Mouse (Mus musculus): ENCODE measurements around the gene Iqgap1. TPM values are rescaled to one million over a fixed set of nuclear protein-coding genes. Genes with fewer than 3 reads are reported as not detected.

The Iqgap1 gene
- total and polyA plus RNA-seq, 2 experiments: 2.8 to 7.8 TPM

DNA sequence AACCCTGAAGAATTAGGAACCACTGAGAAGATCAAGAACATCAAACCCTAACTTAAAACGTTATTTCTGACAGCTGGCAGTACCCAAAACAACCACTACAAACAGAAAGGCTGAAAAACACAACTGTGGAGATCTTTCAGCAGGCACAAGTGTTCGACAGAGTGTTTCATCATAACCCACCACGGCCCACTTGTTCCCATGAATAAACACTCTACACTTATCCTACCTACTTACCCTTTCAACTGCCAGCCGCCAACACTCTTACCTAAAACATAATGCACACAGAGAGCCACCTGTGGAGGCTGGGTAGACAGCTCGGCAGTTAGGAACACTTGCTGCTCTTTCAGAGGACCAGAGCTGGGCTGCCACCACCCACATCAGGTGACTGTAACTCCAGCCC is 26.5 kb downstream of the Iqgap1 start:
- Histone ChIP-seq H3K4me1 (ENCODE audit: control insufficient read depth, insufficient read depth, low read length) (no peaks in the 10 kb centered on the region; the same call in 1 of the 2 replicates), H3K27me3 (ENCODE audit: control insufficient read depth, insufficient read depth, low read length) (no peaks in the 10 kb centered on the region), H3K27ac (replicated peaks; ENCODE audit: insufficient read depth, low read depth, low read length) (no peak overlapping the region), H3K9ac (ENCODE audit: low read depth, low read length) (no peak overlapping the region), H3K36me3 (ENCODE audit: control insufficient read depth, insufficient read depth, low read length) (peaks cover 7% of the 10 kb centered on the region; the same call in 1 of the 2 replicates), H3K4me3 (ENCODE audit: insufficient read depth, low read depth, low read length) (no peak overlapping the region), H3K79me2 (ENCODE audit: control insufficient read depth, insufficient read depth, low read length) (no peaks in the 10 kb centered on the region)
- no peak for TF ChIP-seq CTCF (IDR thresholded peaks at IDR 0.05; ENCODE audit: low read depth, low read length)
- TF ChIP-seq POLR2A (IDR thresholded peaks at IDR 0.05; ENCODE audit: extremely low read depth, insufficient read depth, low read length): no peak
- WGBS: 84% methylated on average over 5 of the region's 5 CpGs
- DNase-seq (ENCODE audit: extremely low read depth, low read depth, low spot score): no peak

DNA sequence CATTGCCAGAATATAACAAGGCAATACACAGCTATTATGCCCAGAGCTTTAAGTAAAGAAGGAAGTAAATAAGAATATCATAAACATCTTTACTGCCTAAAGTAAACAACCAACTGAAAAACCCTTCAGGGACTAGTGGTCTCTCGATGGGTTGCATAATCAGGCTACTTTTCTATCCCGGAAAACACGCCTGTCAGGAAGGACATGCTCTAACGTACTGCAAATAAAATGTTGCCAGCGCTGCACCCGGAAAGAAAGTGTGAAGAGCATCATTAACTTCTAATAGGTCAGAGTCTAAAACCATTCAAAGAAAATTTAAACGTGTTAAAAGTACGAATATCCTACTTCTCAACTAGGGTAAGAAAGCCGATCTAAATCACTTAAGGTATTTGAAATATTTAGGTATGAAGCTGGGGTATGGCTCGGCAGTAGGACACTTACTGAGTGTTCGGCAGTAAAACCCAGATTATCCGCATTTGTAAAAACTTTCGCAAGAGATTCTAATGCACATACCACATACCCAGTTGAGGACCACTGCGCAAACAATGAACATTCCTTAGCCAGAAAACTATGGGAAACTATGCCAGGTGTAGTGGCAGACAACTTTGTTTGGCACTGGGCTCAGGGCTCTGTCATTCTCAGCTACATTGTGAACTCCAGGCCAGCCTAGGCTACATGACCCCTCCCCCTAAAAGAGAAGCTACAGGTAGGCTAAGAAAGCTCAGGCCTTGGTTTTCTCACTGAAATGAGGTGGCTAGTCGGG is 28.8 kb downstream of the Iqgap1 start:
- 82% methylated on average over 15 of the region's 15 CpGs for WGBS
- Histone ChIP-seq H3K9ac (ENCODE audit: low read depth, low read length) (no peak overlapping the region), H3K36me3 (ENCODE audit: control insufficient read depth, insufficient read depth, low read length) (peaks cover 7% of the 10 kb centered on the region; the same call in 1 of the 2 replicates), H3K27me3 (ENCODE audit: control insufficient read depth, insufficient read depth, low read length) (no peaks in the 10 kb centered on the region), H3K4me1 (ENCODE audit: control insufficient read depth, insufficient read depth, low read length) (no peaks in the 10 kb centered on the region), H3K79me2 (ENCODE audit: control insufficient read depth, insufficient read depth, low read length) (peaks cover 4% of the 10 kb centered on the region; the same call in 1 of the 2 replicates), H3K4me3 (ENCODE audit: insufficient read depth, low read depth, low read length) (no peak overlapping the region), H3K27ac (replicated peaks; ENCODE audit: insufficient read depth, low read depth, low read length) (no peak overlapping the region)
- TF ChIP-seq POLR2A (IDR thresholded peaks at IDR 0.05; ENCODE audit: extremely low read depth, insufficient read depth, low read length): no peak
- TF ChIP-seq CTCF (IDR thresholded peaks at IDR 0.05; ENCODE audit: low read depth, low read length): no peak
- DNase-seq (ENCODE audit: extremely low read depth, low read depth, low spot score): no peak

DNA sequence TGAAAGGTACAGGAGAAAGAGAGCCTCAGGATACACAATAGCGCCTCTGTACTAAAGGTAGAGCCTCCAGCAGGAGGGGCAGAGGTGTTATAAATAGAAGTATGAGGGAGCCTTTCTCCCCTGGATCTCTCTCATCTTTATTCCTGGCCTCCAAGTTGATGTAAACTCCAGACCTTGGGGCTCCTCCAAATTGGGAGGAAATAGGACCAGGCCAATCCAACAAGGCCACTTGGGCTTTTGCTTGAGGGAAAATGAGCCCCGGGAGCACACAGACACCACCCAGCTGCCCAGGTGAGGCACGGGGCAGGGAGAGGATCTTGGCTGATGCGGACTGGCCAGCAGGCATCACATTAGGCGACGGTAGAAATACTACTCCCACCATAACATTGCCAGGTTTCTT is 29.5 kb downstream of the Iqgap1 start:
- Histone ChIP-seq H3K4me1 (ENCODE audit: control insufficient read depth, insufficient read depth, low read length) (no peaks in the 10 kb centered on the region), H3K27ac (replicated peaks; ENCODE audit: insufficient read depth, low read depth, low read length) (no peak overlapping the region), H3K36me3 (ENCODE audit: control insufficient read depth, insufficient read depth, low read length) (peaks cover 7% of the 10 kb centered on the region; the same call in 1 of the 2 replicates), H3K9ac (ENCODE audit: low read depth, low read length) (no peak overlapping the region), H3K27me3 (ENCODE audit: control insufficient read depth, insufficient read depth, low read length) (no peaks in the 10 kb centered on the region), H3K79me2 (ENCODE audit: control insufficient read depth, insufficient read depth, low read length) (peaks cover 4% of the 10 kb centered on the region; the same call in 1 of the 2 replicates), H3K4me3 (ENCODE audit: insufficient read depth, low read depth, low read length) (no peak overlapping the region)
- TF ChIP-seq POLR2A (IDR thresholded peaks at IDR 0.05; ENCODE audit: extremely low read depth, insufficient read depth, low read length): no peak
- no peak for TF ChIP-seq CTCF (IDR thresholded peaks at IDR 0.05; ENCODE audit: low read depth, low read length)
- WGBS: 91% methylated on average over 6 of the region's 6 CpGs
- DNase-seq (ENCODE audit: extremely low read depth, low read depth, low spot score): no peak

- H3K4me1 ChIP-seq (ENCODE audit: control insufficient read depth, insufficient read depth, low read length): peaks cover 2% of the 10 kb centered on the region; the same call in 1 of the 2 replicates
- H3K79me2 ChIP-seq (ENCODE audit: control insufficient read depth, insufficient read depth, low read length): peaks cover 4% of the 10 kb centered on the region
- H3K4me3 ChIP-seq (ENCODE audit: insufficient read depth, low read depth, low read length): no peak overlapping the region
- WGBS: 60% methylated on average over 5 of the region's 5 CpGs
- no peaks in the 10 kb centered on the region for H3K27me3 ChIP-seq (ENCODE audit: control insufficient read depth, insufficient read depth, low read length)
- TF ChIP-seq CTCF (IDR thresholded peaks at IDR 0.05; ENCODE audit: low read depth, low read length) (no peak), POLR2A (IDR thresholded peaks at IDR 0.05; ENCODE audit: extremely low read depth, insufficient read depth, low read length) (no peak)
- H3K9ac ChIP-seq (ENCODE audit: low read depth, low read length): no peak overlapping the region
- H3K27ac ChIP-seq (replicated peaks; ENCODE audit: insufficient read depth, low read depth, low read length): peak overlapping the region; percentile 44; the same call in 1 of the 2 replicates
- no peaks in the 10 kb centered on the region for H3K36me3 ChIP-seq (ENCODE audit: control insufficient read depth, insufficient read depth, low read length)
- no peak for DNase-seq (ENCODE audit: extremely low read depth, low read depth, low spot score)
Observed at GRCm38 (mm10) chr7:80789534-80789933, 36.2 kb downstream of the Iqgap1 start.

GRCm38 (mm10) chr7:80789061-80789460 is 36.7 kb downstream of the Iqgap1 start:
- H3K79me2 ChIP-seq (ENCODE audit: control insufficient read depth, insufficient read depth, low read length): peaks cover 4% of the 10 kb centered on the region
- H3K36me3 ChIP-seq (ENCODE audit: control insufficient read depth, insufficient read depth, low read length): no peaks in the 10 kb centered on the region
- 12% methylated on average over 1 of the region's 1 CpGs for WGBS
- H3K9ac ChIP-seq (ENCODE audit: low read depth, low read length): no peak overlapping the region
- H3K27me3 ChIP-seq (ENCODE audit: control insufficient read depth, insufficient read depth, low read length): no peaks in the 10 kb centered on the region
- no peak overlapping the region for H3K27ac ChIP-seq (replicated peaks; ENCODE audit: insufficient read depth, low read depth, low read length)
- no peak overlapping the region for H3K4me3 ChIP-seq (ENCODE audit: insufficient read depth, low read depth, low read length)
- peaks cover 2% of the 10 kb centered on the region; the same call in 1 of the 2 replicates for H3K4me1 ChIP-seq (ENCODE audit: control insufficient read depth, insufficient read depth, low read length)
- TF ChIP-seq POLR2A (IDR thresholded peaks at IDR 0.05; ENCODE audit: extremely low read depth, insufficient read depth, low read length): no peak
- no peak for TF ChIP-seq CTCF (IDR thresholded peaks at IDR 0.05; ENCODE audit: low read depth, low read length)
- DNase-seq (ENCODE audit: extremely low read depth, low read depth, low spot score): no peak

DNA sequence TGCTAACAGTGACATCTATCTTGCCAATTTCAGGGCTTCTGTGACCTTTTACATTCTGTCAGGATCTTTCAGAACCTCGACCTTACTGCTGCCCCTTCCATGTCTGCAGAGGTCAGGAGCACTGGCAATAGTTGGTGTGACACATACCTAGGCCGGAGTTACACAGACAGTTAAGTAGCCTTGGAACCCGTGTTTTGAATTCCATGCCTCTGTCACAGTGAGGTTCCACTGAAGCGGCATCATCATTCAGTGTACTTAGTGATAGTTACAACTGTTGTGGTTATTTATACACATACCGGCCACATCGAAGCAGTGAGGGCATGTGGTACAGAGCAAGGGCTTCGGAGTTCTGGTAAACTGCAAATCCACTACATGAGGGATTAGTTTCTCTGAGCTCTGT is 37.8 kb downstream of the Iqgap1 start:
- no peaks in the 10 kb centered on the region for H3K27me3 ChIP-seq (ENCODE audit: control insufficient read depth, insufficient read depth, low read length)

More for the DNA sequence above, 37.8 kb downstream of the Iqgap1 start:
- Histone ChIP-seq H3K36me3 (ENCODE audit: control insufficient read depth, insufficient read depth, low read length) (no peaks in the 10 kb centered on the region), H3K9ac (ENCODE audit: low read depth, low read length) (no peak overlapping the region), H3K79me2 (ENCODE audit: control insufficient read depth, insufficient read depth, low read length) (no peaks in the 10 kb centered on the region; the same call in 1 of the 2 replicates), H3K4me1 (ENCODE audit: control insufficient read depth, insufficient read depth, low read length) (peaks cover 2% of the 10 kb centered on the region; the same call in 1 of the 2 replicates), H3K27ac (replicated peaks; ENCODE audit: insufficient read depth, low read depth, low read length) (no peak overlapping the region), H3K4me3 (ENCODE audit: insufficient read depth, low read depth, low read length) (no peak overlapping the region)
- no peak for TF ChIP-seq CTCF (IDR thresholded peaks at IDR 0.05; ENCODE audit: low read depth, low read length)
- no peak for TF ChIP-seq POLR2A (IDR thresholded peaks at IDR 0.05; ENCODE audit: extremely low read depth, insufficient read depth, low read length)
- 59% methylated on average over 7 of the region's 7 CpGs for WGBS
- DNase-seq (ENCODE audit: extremely low read depth, low read depth, low spot score): no peak
